Mouse (Mus musculus) R1 (cell line): ENCODE measurements at regions not wholly inside any gene's neighbourhood (a gene's known extent, or its start where the extent isn't known, plus 50 kb on each side); places are given as distances from the start of the nearest gene placed in this dataset.

Source experiments
- DNase-seq: peaks from one replicate; pipeline ENCODE4 v3.0.0-alpha.2; 2018; ENCODE audit warnings: low read depth, low spot score

- DNase-seq, result no peak
Measured at GRCm38 (mm10) chr6:81586441-81587117, 336.9 kb upstream of the Gcfc2 start.

GRCm38 (mm10) chr6:81589727-81590126 lies 333.7 kb upstream of the Gcfc2 start:
- no peak for DNase-seq

GRCm38 (mm10) chr6:81595926-81596325 lies 327.5 kb upstream of the Gcfc2 start:
- DNase-seq, result peak; percentile 2

GRCm38 (mm10) chr6:81608637-81609036 lies 314.8 kb upstream of the Gcfc2 start:
- DNase-seq, result no peak

- no peak for DNase-seq
Measured at GRCm38 (mm10) chr6:81611980-81612379, 311.5 kb upstream of the Gcfc2 start.

- DNase-seq, result no peak
Measured at GRCm38 (mm10) chr6:81618018-81618417, 305.5 kb upstream of the Gcfc2 start.

GRCm38 (mm10) chr6:81621028-81621427 lies 302.4 kb upstream of the Gcfc2 start:
- no peak for DNase-seq

- no peak for DNase-seq
Measured at GRCm38 (mm10) chr6:81622714-81623113, 300.8 kb upstream of the Gcfc2 start.

GRCm38 (mm10) chr6:81625016-81625415 lies 298.5 kb upstream of the Gcfc2 start:
- no peak for DNase-seq

- DNase-seq, result no peak
Measured at GRCm38 (mm10) chr6:81633586-81633985, 289.9 kb upstream of the Gcfc2 start.

GRCm38 (mm10) chr6:81647615-81648375 lies 275.7 kb upstream of the Gcfc2 start:
- no peak for DNase-seq

- DNase-seq, result no peak
Measured at GRCm38 (mm10) chr6:81651856-81652255, 271.6 kb upstream of the Gcfc2 start.

- no peak for DNase-seq
Measured at GRCm38 (mm10) chr6:81655205-81655604, 268.3 kb upstream of the Gcfc2 start.

- DNase-seq, result peak; percentile 54
Measured at GRCm38 (mm10) chr6:81660478-81661395, 262.7 kb upstream of the Gcfc2 start.

GRCm38 (mm10) chr6:81668944-81669343 lies 254.5 kb upstream of the Gcfc2 start:
- no peak for DNase-seq

GRCm38 (mm10) chr6:81673316-81673715 lies 250.2 kb upstream of the Gcfc2 start:
- DNase-seq, result no peak

GRCm38 (mm10) chr6:81697284-81697683 lies 226.2 kb upstream of the Gcfc2 start:
- no peak for DNase-seq

- no peak for DNase-seq
Measured at GRCm38 (mm10) chr6:81698173-81698572, 225.3 kb upstream of the Gcfc2 start.

GRCm38 (mm10) chr6:81714867-81715266 lies 208.6 kb upstream of the Gcfc2 start:
- DNase-seq, result no peak

GRCm38 (mm10) chr6:81716371-81716770 lies 207.1 kb upstream of the Gcfc2 start:
- DNase-seq, result no peak

GRCm38 (mm10) chr6:81724601-81725545 lies 198.6 kb upstream of the Gcfc2 start:
- DNase-seq, result no peak
